Mouse (Mus musculus) adrenal gland, postnatal 4 days (tissue): ENCODE measurements at regions not wholly inside any gene's neighbourhood (a gene's known extent, or its start where the extent isn't known, plus 50 kb on each side); places are given as distances from the start of the nearest gene placed in this dataset.

ENCODE experiments used
- DNase-seq, 2 experiments: peaks; one replicate each; pipeline ENCODE4 v3.0.0; 2021 to 2022; ENCODE audit warnings: low spot score in 2 of 2, mixed read lengths in 2 of 2

DNA sequence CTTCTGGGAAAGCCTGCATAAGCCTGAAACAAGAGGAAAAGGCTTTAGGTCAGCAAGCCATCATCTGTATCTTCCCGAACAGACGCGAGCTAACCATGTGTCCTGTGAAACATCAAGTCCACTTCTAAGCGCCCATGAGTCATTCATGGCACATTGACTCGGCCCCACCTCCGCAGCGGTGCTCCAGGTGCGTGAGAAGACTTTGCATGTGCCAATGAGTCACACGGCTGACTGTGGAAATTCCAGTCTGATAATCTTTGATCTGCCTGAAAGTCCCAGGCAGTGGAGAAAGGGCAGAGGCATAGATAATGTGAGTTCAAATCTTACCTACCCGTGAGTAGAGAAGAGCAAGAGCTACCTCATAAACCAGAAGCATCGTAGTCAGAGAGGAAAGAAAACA, 137.8 kb downstream of the Pfkfb3 start:
- no peak for DNase-seq

DNA sequence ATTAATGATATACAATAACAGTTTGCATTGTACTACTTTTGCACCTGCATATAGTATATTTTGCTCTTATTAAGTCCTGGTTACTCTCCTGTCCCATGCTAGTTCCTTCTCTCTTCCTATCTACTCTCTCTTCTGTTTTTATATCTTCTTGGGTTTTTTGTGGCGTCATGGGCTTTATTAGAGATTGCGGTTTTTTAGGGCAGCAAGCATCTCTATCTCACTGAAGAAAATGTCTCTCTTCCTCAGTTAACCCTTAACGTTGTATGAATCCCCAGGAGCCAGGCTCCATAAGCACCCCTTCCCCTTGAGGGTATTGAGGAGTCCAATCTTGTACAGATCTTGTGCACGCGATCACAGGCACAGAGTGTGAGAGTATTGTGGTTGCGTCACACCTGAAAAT, 141.4 kb downstream of the Pfkfb3 start:
- DNase-seq, result no peak

GRCm38 (mm10) chr2:11408497-11408896, 145.4 kb downstream of the Pfkfb3 start:
- DNase-seq, result no peak

DNA sequence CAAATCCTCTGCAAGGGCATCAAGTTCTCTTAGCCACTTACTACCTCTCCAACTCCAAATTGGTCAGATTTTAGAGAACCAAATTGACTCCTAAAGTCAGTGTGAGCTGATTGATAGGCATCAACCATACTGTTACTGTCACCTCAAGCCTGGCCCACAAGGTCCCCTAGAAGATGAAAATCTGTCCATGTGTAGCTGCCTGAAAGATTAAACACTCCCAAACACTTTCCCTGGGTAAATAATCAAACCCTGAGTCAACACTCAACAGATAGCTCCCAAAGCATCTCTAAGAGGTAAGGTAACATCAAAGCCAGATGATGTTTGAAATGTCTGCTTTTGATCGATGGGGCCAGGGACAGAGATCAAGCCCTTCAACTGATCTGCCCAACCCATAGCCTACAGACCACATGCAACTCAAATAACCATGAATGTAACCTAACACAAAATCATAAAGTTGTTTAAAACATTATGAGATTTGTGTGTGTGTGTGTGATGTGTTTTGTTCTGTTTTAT, 147.7 kb downstream of the Pfkfb3 start:
- DNase-seq, result no peak

GRCm38 (mm10) chr2:11402218-11402848, 151.5 kb downstream of the Pfkfb3 start:
- DNase-seq, result no peak

- no peak for DNase-seq
Observed at GRCm38 (mm10) chr2:11399411-11399810, 154.5 kb downstream of the Pfkfb3 start.

GRCm38 (mm10) chr2:11398949-11399348, 154.9 kb downstream of the Pfkfb3 start:
- DNase-seq, result no peak

- no peak for DNase-seq
Observed at GRCm38 (mm10) chr2:11398391-11398790, 155.5 kb downstream of the Pfkfb3 start.

- DNase-seq, result no peak
Observed at GRCm38 (mm10) chr2:11396835-11397234, 157.0 kb downstream of the Pfkfb3 start.

- no peak for DNase-seq
Observed at GRCm38 (mm10) chr2:11394675-11395349, 159.1 kb downstream of the Pfkfb3 start.

- DNase-seq, result no peak
Observed at GRCm38 (mm10) chr2:11391725-11392124, 162.2 kb downstream of the Pfkfb3 start.

DNA sequence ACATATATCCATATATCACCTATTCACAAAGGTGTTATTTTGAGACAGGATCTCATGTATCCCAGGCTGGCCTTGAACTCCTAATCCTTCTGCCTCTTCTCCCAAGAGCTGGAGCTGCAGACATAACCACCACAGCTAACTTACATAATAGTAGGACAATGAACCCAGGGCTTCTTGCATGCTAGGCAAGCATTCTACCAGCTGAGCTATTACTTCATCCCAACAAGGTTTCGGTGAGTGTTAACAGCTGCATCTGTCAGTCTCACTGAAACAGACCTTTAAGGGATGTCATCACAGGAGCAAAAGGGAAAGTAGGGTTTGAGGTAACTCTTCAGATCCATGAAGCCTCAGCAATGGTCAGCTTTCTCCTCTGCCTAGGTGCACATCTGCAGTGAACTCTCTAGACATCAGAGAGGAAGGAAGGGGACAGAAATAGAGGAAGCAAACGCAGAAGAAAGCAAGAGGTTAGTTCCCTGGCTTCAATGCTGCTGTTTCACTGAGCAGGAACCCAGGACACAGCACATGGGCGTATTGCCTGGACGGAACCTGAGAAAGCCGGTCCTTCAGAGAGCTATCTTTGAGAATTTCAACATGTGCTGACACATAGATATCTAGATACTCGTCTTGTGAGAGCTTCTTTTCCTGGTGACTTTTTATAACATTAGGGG, 163.1 kb downstream of the Pfkfb3 start:
- no peak for DNase-seq

- no peak for DNase-seq
Observed at GRCm38 (mm10) chr2:11387623-11388022, 166.3 kb downstream of the Pfkfb3 start.

GRCm38 (mm10) chr2:11383815-11384214, 170.1 kb downstream of the Pfkfb3 start:
- DNase-seq, result no peak

DNA sequence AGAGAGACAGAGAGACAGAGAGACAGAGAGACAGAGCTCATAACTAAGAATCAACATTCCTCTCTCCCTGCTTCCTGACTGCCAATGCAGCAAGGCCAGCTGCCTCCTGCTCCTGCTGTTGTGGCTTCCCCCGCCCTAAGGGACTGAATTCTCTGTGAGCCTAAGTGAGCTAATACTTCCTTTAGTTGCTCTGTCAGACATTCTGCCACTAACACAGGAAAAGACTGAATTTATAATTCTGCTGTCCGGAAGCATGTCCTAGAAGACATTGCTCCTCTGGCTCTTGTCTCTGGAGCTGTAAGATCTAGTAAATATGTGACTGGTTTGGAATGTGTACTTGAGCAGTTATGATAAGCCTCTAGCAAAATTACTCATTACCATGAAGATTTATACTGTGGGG, 176.7 kb downstream of the Pfkfb3 start:
- DNase-seq, result no peak

DNA sequence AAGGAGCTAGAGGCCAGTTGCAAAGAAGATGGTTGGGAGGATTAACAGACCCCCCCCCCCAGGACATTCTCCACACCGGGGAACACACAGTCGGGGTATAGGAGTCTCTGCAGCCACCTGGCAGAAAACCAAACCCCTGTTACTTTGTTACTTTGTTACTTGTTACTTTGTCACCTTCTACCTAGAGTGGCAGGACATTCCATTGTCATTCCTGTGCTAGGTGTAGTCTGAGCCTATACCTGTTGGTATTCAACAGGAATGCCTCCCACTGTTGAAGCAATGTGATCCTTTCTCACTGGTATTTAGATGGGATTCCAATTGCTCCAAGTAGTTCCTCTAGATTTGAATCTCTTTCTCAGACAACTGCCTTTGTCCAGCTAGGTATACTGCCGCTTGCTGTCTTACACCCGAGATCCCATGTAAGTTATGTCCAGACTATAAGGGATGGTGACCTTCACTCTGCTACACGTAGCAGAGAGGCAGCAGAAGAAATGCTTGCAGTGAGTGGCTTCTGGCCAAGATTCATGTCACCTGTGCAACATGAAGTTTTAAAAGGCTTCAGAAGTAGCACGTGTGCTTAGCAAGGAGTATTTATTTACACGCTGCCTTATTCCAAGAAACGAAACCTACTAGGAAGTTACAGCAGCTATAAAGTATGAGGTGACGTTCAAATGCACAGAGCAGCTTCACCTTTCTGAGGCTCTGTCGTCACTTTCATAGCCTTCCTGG, 178.0 kb downstream of the Pfkfb3 start:
- DNase-seq, result no peak

DNA sequence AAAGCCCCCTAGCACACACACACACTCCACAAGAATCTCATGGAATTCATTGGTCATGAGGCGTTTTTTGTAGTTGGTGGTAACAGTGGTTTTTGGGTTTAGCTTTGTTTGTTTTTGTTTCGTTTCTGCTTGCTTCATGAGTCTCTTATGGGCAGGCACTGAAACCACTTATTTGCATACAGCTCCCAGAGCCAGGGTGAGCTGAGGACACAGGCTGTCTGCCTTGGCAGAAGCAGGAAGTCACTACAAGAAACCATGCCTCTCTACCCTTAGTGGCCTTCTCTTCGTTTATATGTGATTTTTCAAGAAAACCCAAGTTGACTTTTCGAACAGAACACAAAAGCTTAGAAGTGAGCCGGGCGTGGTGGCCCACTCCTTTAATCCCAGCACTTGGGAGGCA, 178.8 kb downstream of the Pfkfb3 start:
- DNase-seq, result no peak

DNA sequence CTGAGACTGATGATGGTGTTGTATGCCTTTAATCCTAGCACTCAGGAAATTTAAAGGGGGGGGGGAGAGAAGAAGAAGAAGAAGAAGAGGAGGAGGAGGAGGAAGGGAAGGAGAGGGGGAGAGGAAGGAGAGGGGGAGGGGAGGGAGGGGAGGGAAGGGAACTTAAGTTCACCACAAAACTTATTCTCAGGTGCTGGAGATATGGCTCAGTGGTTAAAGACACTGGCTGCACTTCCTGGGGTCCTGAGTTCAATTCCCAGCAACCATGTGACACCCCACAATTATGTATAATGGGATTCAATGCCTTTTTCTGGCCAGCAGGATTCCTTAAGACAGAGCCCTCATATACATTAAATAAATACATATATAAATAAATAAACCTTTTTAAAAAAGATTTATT, 183.6 kb downstream of the Pfkfb3 start:
- DNase-seq, result no peak

DNA sequence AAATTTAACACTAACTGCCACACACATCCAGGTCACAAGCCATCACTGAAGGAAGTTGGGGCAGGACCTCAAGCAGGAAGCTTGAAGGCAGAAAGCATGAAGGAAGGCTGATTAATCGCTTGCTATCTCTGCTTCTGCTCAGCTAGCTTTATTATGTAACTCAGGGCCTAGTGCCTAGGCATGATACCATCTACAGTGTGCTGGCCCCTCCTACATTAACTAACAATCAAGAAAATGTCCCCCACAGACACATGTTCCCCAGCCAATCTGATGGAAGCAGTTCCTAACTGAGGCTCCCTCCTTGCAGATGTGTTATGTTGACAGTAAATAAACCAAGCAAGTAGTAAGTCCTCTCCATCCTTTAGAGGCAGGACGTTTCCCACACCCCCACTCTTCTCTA, 186.6 kb downstream of the Pfkfb3 start:
- no peak for DNase-seq

- no peak for DNase-seq
Observed at GRCm38 (mm10) chr2:11365815-11366214, 188.1 kb downstream of the Pfkfb3 start.

DNA sequence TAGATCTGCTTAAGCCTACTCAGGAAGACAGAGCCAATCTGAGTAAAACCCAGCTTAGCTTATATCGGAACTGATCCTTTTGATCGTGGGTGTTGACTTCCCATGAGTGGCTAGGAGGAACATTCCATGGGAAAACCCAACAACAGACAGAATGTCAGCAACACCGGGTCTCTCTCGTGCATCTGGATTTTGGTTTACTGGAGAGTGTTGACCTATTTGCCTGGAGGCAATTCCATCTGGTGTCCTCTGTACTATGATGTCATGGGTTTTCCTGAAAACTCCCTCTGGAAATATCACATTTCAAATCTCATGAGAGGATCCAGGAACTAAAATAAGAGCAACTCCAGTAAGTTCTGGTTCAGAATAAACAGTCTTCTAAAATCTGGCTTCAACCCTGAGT, 188.5 kb downstream of the Pfkfb3 start:
- no peak for DNase-seq

GRCm38 (mm10) chr2:11364111-11364510, 189.8 kb downstream of the Pfkfb3 start:
- no peak for DNase-seq
